Mouse (Mus musculus) cerebellum, adult 2 months (tissue): ENCODE measurements at regions not wholly inside any gene's neighbourhood (a gene's known extent, or its start where the extent isn't known, plus 50 kb on each side); places are given as distances from the start of the nearest gene placed in this dataset.

Source experiments
- CTCF ChIP-seq: fragments of 200-500 bp; IDR thresholded peaks from 2 replicates; pipeline ENCODE4 v1.5.1; 2011; ENCODE audit warnings: low read depth, mild to moderate bottlenecking, control low read depth, low read length, moderate library complexity, borderline replicate concordance; ENCODE audit not compliant: insufficient read depth
- POLR2A ChIP-seq: fragments of 200-500 bp; IDR thresholded peaks from 2 replicates; pipeline ENCODE4 v1.6.1; 2011; ENCODE audit warnings: low read length, control low read depth, borderline replicate concordance; ENCODE audit not compliant: insufficient read depth

DNA sequence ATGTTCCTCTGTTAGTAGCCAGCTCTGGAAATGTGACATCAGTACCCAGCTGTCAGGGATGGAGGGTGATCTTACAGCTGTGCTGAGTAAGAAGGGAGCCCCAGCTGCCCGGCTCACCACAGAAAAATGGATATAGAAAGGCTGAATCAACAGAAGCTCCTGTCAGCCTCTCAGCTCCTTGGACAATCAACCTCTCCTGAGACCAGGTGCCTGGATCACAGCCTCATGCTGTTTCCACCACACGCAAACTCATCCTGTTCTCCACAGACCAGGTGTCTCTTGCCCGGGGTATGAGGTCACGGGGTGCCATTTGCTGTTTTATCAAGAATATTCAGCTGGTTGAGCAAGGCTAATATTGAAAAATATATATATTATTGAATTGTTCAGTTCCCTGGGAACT lies 275.3 kb downstream of the Cd47 start:
- TF ChIP-seq POLR2A = no peak
- TF ChIP-seq CTCF = no peak
